Mouse (Mus musculus) lung, postnatal 36 days (tissue): Measurements from ENCODE around the gene Cdhr4.
A peak's percentile ranks its signal among the peaks of the same experiment; 100 is the strongest.

Experiments
- DNase-seq: peaks from one replicate; pipeline ENCODE4 v3.0.0; 2022; ENCODE audit warnings: mixed read lengths

The Cdhr4 gene

GRCm38 (mm10) chr9:107992197-107992596, at the start of gene Cdhr4:
Gene Cdhr4 (plus strand): TSS chr9:107992497.
- DNase-seq = no peak

- no peak for DNase-seq
These were observed 44.8 kb upstream of the Cdhr4 start for GRCm38 (mm10) chr9:107947241-107948194.

GRCm38 (mm10) chr9:107949184-107949921, 42.9 kb upstream of the Cdhr4 start:
- no peak for DNase-seq

- DNase-seq = no peak
These were observed 42.4 kb upstream of the Cdhr4 start, which contains the start of gene Traip for GRCm38 (mm10) chr9:107949922-107950235. Gene Traip (plus strand): TSS chr9:107950136.

GRCm38 (mm10) chr9:107950460-107951355, 41.6 kb upstream of the Cdhr4 start:
- DNase-seq = peak; percentile 97

GRCm38 (mm10) chr9:107955613-107956289, 36.5 kb upstream of the Cdhr4 start:
- no peak for DNase-seq

- no peak for DNase-seq
These were observed 35.2 kb upstream of the Cdhr4 start for GRCm38 (mm10) chr9:107957141-107957540.

GRCm38 (mm10) chr9:107959896-107960295, 32.4 kb upstream of the Cdhr4 start:
- DNase-seq = no peak

GRCm38 (mm10) chr9:107960928-107961327, 31.4 kb upstream of the Cdhr4 start:
- DNase-seq = no peak

- no peak for DNase-seq
These were observed 30.9 kb upstream of the Cdhr4 start for GRCm38 (mm10) chr9:107961351-107961762.

GRCm38 (mm10) chr9:107961881-107962280, 30.4 kb upstream of the Cdhr4 start:
- DNase-seq = no peak

GRCm38 (mm10) chr9:107962916-107963315, 29.4 kb upstream of the Cdhr4 start:
- DNase-seq = no peak

GRCm38 (mm10) chr9:107963700-107964099, 28.6 kb upstream of the Cdhr4 start:
- DNase-seq = peak; percentile 88

- no peak for DNase-seq
These were observed 27.6 kb upstream of the Cdhr4 start for GRCm38 (mm10) chr9:107964681-107965080.

- no peak for DNase-seq
These were observed 25.6 kb upstream of the Cdhr4 start for GRCm38 (mm10) chr9:107966676-107967075.

- DNase-seq = peak; percentile 44
These were observed 24.9 kb upstream of the Cdhr4 start for GRCm38 (mm10) chr9:107967437-107967836.

- no peak for DNase-seq
These were observed 23.8 kb upstream of the Cdhr4 start for GRCm38 (mm10) chr9:107968531-107968930.

GRCm38 (mm10) chr9:107970311-107970710, 22.0 kb upstream of the Cdhr4 start:
- DNase-seq = no peak

- peak; percentile 54 for DNase-seq
These were observed 20.4 kb upstream of the Cdhr4 start for GRCm38 (mm10) chr9:107971690-107972541.

GRCm38 (mm10) chr9:107974491-107975171, 17.7 kb upstream of the Cdhr4 start:
- DNase-seq = no peak
